Mouse (Mus musculus) ES-Bruce4 (cell line): ENCODE results near the gene Gm17416.

Experiments
- CTCF ChIP-seq: IDR thresholded peaks from one replicate; pipeline ENCODE4 v1.8.1; 2011; ENCODE audit warnings: low read depth, low read length
- POLR2A ChIP-seq: IDR thresholded peaks from one replicate; pipeline ENCODE4 v1.8.1; 2011; ENCODE audit warnings: low read length; ENCODE audit not compliant: insufficient read depth

- TF ChIP-seq CTCF (no peak), POLR2A (no peak)
These were observed 19.9 kb downstream of the Gm17416 start for GRCm38 (mm10) chr2:152589021-152589420.
